Mouse (Mus musculus) ovary, postnatal 36 days (tissue): ENCODE measurements around the gene Adipor2.

Experiments used
- DNase-seq: peaks from one replicate; pipeline ENCODE4 v3.0.0; 2022; ENCODE audit warnings: low spot score, mixed read lengths

Adipor2 gene

GRCm38 (mm10) chr6:119420357-119420756 is 2.9 kb upstream of the Adipor2 start:
- no peak for DNase-seq

- DNase-seq: no peak
Measured at GRCm38 (mm10) chr6:119419412-119419811, 1.9 kb upstream of the Adipor2 start.

GRCm38 (mm10) chr6:119418392-119419251 is 1.1 kb upstream of the Adipor2 start:
- peak; percentile 28 for DNase-seq

- no peak for DNase-seq
Measured at GRCm38 (mm10) chr6:119417821-119418220, 317 bp upstream of the Adipor2 start.

GRCm38 (mm10) chr6:119416643-119417042 is 861 bp downstream of the Adipor2 start:
- no peak for DNase-seq

GRCm38 (mm10) chr6:119414262-119415043 is 3.1 kb downstream of the Adipor2 start:
- no peak for DNase-seq

GRCm38 (mm10) chr6:119412588-119412987 is 4.9 kb downstream of the Adipor2 start:
- DNase-seq: no peak

GRCm38 (mm10) chr6:119411511-119411910 is 6.0 kb downstream of the Adipor2 start:
- no peak for DNase-seq

GRCm38 (mm10) chr6:119409766-119410165 is 7.7 kb downstream of the Adipor2 start:
- DNase-seq: no peak

GRCm38 (mm10) chr6:119408582-119408981 is 8.9 kb downstream of the Adipor2 start:
- DNase-seq: no peak

GRCm38 (mm10) chr6:119407818-119408217 is 9.7 kb downstream of the Adipor2 start:
- no peak for DNase-seq

GRCm38 (mm10) chr6:119406528-119406927 is 11.0 kb downstream of the Adipor2 start:
- DNase-seq: no peak

- DNase-seq: no peak
Measured at GRCm38 (mm10) chr6:119405310-119405709, 12.2 kb downstream of the Adipor2 start.

GRCm38 (mm10) chr6:119404854-119405253 is 12.7 kb downstream of the Adipor2 start:
- no peak for DNase-seq

GRCm38 (mm10) chr6:119402976-119403375 is 14.5 kb downstream of the Adipor2 start:
- no peak for DNase-seq

- no peak for DNase-seq
Measured at GRCm38 (mm10) chr6:119401545-119402304, 15.8 kb downstream of the Adipor2 start.

GRCm38 (mm10) chr6:119400649-119401048 is 16.9 kb downstream of the Adipor2 start:
- no peak for DNase-seq

GRCm38 (mm10) chr6:119399371-119399770 is 18.1 kb downstream of the Adipor2 start:
- DNase-seq: no peak

- DNase-seq: peak; percentile 72
Measured at GRCm38 (mm10) chr6:119396309-119396634, 21.2 kb downstream of the Adipor2 start.

GRCm38 (mm10) chr6:119395421-119396308 is 21.8 kb downstream of the Adipor2 start:
- no peak for DNase-seq

- DNase-seq: no peak
Measured at GRCm38 (mm10) chr6:119392836-119393235, 24.7 kb downstream of the Adipor2 start.
